Mouse (Mus musculus): Measurements from ENCODE around the gene Gfpt1.

GRCm38 (mm10) chr6:87001995-87002394 is 40.7 kb upstream of the Gfpt1 start:
- TF ChIP-seq POLR2A (IDR thresholded peaks at IDR 0.05; ENCODE audit: borderline replicate concordance, control insufficient read depth, low read depth, low read length) = no peak
- TF ChIP-seq CTCF (IDR thresholded peaks at IDR 0.05; ENCODE audit: control insufficient read depth, insufficient read depth, low read length) = no peak

Data from bone marrow, adult 2 months (tissue).